Mouse (Mus musculus): Measurements from ENCODE around the gene Nxph3.
A peak's percentile ranks its signal among the peaks of the same experiment; 100 is the strongest.

DNA sequence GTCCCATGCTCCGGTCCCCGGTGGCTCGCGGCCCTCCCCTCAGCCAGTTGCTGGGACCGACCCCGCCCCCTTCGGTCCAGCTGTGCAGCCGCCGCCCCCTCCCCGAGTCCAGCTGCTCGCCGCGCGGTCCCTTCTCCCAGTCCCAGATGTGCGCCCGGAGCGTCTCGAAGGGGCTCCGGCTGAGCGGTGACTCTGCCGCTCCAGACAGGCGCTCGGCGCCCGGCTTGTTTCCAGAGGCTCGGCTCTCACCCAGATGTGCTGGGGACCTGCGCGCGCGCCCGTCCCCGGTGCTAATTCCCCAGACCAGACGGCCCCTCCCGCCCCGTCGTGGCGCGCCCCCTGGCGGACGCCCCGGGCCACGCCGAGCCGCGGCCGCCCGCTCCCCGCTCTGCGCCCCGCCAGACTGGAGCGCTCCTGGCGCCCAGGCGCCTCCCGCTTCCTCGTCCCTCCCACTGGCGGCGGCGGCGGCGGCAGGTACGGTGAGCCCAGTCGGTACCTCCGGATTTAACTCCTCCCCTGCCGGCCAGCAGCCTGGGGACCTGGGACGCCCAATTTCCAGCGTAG lies at the start of gene Nxph3:
- peak; percentile 27; the same call in 1 of the 2 replicates for TF ChIP-seq CTCF (IDR thresholded peaks at IDR 0.05; ENCODE audit: low read depth)
- no peak for TF ChIP-seq EP300 (IDR thresholded peaks at IDR 0.05; ENCODE audit: low read depth)

Measured in liver, embryonic 14.5 days (tissue).